Mouse (Mus musculus): ENCODE measurements around the gene Ccdc27.

DNA sequence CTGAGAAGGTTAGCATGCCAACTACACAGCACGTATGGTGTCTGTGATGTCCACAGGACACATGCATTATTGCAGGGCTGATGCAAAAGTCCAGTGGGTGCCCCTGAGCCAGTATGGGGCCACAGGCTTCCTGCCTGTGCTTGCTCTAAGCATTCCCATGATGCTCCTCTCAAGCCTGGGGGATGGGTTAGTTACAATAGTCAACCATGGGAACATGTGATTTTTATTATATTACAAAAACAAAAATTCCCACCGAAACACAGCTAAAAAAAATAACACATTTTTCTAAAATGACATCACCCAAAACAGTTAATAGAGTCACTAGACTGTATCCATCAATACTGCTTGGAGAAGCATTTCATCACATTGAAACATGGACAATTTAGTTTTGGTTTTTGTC lies 13.6 kb upstream of the Ccdc27 start:
- TF ChIP-seq POLR2A (IDR thresholded peaks at IDR 0.05; ENCODE audit: insufficient read depth, low read length): no peak
- no peak for TF ChIP-seq CTCF (IDR thresholded peaks at IDR 0.05; ENCODE audit: low read depth, low read length)
- no peak for TF ChIP-seq EP300 (IDR thresholded peaks at IDR 0.05; ENCODE audit: insufficient read depth, low read depth, low read length)
